Mouse (Mus musculus) spleen, adult 12 weeks (tissue): ENCODE measurements around the gene Reep3.
A peak's percentile ranks its signal among the peaks of the same experiment; 100 is the strongest.

Source experiments
- DNase-seq: peaks from one replicate; pipeline ENCODE4 v3.0.0; 2022; ENCODE audit warnings: low spot score

Gene Reep3

DNA sequence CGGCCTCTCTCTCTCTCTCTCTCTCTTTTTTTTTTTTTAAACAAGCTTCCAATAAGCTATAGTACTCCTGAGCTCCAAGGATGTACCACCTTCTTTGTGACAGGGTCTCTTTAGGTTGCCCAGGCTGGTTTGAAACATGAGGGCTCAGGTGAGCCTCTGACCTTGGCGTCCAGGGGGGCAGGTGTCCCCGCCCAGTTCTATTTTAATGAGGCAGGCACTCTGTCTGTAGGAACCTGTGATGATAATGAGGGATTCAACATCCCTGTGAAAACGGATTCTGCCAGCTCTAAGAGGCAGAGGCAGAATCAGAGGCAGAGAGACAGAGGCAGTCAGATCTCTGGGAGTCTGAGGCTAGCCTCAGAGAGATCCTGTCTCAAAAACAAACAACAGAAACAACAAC lies 14.2 kb downstream of the Reep3 start:
- DNase-seq: no peak

DNA sequence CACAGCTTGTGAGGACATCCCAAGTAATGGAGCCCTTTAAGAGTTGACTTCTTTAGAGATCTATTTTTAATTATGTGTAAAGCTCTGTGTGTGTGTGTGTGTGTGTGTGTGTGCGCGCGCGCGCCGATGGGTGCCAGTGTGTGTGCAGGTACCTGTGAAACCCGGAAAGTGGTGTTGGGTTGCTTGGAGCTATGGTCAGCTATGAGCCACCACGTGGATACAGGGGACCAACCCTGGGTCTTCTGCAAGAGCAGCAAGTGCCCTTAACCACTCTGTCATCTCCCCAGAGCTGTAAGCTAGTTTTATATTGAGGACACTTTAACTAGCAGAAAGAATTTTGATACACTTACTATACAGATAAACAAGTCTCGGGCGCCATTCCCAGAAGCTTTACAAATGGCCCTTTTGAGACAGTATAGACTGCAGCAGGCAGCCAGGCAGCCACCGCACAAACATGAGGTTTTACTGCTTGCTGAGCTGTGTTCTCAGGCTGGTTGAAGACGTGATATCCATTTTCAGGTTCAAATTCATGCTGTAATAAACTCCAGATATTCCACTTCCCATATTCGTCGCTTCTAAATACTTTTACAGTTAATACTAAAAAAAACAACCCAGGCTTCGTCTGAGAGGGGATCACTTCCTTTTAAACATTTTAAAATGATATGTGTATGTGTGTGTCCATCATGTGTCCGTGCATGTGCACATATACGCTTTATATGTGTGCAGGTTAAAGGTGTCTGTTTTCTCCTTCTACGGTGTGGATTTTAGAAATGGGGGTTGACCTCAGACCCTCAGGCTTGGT lies 15.3 kb downstream of the Reep3 start:
- DNase-seq: no peak

DNA sequence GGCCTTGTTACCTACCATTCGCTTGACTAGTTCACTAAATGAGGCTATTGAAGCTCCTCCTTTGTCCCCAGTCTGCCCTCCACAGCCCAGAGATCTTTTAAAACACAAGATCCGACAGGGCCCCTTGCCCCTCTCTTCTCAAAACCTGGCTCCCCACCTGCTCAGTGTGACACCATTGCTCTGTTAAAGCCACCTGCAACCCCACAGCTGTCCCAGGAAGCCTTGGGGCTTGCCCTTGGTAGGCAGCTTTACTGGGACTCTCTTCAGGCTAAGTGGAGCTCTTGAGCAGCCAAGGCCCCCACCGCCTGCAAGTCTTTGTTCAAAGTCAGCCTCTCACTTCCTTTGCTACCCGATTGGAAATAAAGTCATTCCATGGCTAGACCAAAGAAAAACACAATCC lies 17.7 kb downstream of the Reep3 start:
- DNase-seq: no peak

DNA sequence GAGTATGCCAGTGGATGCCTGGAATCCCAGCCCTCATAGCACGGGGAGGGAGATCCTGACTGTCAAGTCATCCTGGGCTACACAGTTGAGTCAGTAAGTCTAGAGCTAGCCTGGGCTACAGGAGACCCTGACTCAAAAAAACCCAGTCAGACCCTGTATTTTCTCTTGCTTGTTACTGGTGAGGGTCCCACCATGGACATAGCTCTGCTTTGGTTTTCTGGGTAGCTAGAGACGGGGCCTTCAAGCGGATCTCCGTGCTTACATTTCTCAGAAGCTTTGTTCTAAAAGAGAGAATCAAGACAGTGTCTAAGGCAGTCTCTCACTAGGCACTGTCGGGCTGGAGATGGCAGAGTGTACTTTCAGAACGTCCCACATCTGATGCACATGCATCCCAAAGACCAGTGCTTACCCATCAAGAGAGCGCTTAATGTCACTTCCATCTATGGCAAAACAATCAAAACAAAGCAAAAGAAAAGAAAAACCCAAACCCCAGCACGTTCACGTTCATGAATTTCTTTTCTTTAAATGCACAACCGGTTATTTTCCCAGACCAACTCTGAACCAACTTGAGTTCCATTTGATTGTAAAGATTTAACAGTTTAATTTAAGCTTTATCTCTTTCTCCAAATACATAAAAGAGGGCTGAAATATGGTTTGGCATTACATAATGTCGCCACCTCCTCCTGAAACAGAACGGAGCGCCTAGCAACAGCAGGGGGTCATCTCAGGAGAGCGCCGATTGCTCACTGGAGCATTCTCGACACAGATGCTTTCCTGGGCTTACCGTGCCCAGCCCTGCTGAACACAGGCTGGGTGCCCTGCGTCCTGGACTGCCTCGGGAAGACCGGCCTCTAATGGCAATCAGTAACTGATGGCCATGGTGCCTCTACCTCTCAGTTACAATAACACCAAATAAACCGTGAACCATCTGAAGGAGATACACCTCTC lies 20.5 kb downstream of the Reep3 start:
- no peak for DNase-seq

DNA sequence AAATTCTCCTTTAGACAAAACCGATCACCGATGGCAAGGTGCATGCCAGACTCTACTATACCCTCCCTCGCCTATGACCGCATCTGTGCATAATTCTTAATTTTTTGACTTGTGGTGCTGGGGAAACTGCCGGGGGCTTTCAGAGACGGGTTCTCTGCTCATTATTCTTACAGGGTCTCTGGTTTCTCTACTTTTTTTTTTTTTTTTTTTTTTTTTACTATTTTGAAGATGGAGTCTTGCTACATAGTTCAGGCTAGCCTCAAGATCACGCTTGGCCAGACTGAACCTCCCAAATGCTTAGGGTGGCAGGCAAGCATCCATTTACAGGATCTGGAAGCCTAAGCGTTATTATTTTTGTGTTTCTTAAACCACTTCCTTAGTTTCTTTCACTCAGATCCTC lies 23.2 kb downstream of the Reep3 start:
- DNase-seq: no peak

DNA sequence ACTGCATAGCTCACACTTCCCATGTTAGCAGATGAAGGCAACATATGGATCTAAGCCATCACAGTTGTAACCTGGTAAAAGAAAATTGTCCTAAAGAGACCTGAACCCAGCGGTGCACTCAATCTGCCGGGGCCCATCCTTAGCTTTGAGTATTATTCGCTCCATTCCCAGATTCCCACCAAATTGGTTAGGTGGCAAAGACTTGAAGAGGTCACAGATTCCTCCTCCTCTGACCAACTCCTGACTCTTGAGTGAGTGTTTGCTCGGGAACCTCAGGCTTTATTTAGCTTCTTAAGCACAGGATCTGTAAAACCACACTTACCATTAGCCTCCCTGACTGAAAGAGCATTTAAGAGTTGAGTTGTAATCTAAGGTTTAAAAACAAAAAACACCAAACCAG lies 24.1 kb downstream of the Reep3 start:
- DNase-seq: no peak

DNA sequence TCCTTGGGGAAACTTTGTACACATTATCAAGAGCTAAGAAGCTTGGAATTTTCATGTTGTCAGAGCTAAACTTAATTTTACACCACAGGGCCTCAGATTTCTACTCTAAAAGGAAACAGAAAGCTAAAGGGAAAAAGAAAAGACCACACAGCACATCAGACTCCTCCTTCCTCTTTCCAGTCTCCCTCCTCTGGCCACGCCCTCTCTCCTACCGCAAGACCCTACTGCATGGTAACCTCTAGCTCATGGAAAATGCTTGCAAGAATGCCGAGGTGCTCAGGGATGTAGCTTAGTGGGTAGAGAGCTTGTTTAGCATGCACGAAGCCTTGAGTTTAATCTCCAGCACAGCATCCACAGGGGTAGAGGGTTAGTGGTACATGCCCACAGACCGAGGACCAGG lies 24.9 kb downstream of the Reep3 start:
- peak; percentile 17 for DNase-seq

DNA sequence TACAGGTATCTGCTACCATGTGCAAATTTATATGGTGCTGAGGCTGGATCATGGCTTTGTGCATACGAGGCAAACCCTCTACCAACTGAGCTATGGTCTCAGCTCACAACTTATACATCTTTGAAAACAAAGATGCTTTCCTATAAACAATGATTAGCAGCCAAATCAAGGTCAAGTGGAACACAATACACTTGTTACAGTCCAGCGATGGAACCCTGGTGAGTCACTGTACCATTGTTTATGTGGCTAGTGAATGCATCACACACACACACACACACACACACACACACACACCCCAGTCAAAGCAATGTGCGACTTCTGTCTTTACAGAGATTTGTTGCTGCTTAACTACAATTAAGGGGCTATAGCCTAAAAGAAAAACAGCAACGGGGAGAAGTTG lies 25.4 kb downstream of the Reep3 start:
- no peak for DNase-seq

DNA sequence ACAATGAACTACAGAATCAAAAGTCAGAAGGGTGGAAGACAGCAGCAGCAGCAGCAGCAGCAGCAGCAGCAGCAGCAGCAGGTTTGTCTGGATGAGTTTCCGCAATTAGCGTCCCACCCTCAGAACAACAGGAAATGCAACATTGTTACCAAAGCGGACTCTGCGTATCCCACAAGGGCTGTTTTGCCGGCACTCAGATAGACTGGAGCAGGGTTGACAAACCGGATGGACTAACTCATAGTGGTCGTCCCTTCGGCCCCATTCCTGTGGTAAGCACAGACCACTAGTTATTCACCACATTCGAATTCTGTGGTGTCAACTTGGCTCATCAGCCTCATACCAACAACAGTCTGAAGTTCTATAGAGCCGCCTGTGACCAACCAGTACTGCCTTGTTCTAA lies 27.7 kb downstream of the Reep3 start:
- DNase-seq: no peak

DNA sequence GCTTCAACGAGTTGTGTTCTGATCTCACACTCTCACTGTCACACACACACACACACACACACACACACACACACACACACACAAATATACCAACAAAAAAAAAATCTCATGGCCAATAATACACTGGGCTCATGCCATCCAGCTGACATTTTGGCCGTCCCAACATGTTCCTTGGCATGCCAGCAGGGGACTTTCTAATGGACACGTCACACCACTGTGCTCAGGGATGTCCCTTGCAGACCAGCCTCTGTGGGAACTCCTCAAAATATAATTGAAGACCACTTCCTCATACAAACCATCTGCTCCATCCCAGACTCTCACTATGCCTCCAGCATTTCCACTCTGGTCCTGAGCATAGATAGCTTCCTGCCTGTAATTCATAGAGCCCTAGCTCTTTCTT lies 30.3 kb downstream of the Reep3 start:
- DNase-seq: no peak

DNA sequence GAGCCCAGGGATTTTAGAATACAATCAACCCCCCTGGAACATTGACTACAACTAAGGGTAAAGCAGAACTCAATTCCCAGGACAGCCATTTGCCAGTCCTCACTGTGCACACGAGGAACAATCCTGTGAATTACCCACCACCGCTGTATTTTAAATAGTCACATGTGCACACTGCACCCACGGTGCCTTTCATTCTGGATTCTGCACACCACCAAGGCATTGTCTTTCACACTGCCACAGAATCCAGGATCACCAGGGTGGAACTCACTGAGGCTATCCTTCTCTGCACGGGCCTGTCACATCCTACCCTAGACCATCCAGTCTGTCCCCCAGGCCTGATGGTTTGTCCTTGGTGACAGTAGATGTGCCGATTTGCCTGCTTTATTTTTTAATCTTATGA lies 30.8 kb downstream of the Reep3 start:
- no peak for DNase-seq

DNA sequence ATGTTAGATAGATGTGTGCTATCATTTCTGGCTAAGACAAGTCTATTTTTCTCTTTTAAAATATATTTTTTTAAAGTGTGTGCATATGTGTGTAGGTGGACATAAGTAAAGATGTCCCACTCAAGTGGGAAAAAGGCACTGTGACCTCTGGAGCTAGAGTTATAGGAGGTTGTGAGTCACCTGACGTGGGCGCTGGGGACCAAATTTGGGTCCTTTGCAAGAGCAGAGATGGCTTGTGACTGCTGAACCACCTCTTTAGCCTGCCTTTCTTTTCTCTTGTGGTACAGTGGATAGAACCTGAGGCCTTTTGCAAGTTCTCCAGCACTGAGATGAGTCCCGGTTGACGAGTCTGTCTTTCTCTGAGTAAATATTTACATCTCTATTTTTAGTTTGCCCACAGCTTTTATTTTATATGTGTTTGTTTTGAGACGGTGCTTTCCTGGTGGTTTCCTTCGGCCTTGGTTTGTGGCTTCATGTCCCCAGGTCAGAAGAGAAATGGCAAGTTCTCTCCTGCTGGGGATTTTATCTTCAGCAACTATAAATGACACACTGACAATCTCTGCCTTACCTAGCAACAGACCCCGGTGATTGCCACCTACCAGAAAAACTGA lies 31.4 kb downstream of the Reep3 start:
- no peak for DNase-seq

DNA sequence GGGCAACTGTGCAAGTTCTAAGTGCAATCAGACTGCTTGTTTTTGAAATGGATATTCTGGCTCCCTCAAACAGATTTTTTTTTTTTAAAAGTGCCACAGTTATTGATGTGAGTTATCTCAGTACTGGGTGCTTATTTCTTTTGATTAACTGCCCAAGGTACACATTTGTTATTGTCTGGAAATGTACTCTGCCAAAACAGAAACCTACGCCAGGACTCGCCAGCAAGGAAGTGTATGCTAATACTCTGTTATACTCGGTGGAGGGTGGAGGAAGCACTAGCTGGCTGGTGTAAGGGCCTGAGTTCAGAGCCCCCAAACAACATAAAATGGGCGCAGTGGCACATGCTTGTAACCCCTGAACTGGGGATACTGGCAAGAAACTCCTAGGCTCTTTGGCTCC lies 34.9 kb downstream of the Reep3 start:
- DNase-seq: no peak

DNA sequence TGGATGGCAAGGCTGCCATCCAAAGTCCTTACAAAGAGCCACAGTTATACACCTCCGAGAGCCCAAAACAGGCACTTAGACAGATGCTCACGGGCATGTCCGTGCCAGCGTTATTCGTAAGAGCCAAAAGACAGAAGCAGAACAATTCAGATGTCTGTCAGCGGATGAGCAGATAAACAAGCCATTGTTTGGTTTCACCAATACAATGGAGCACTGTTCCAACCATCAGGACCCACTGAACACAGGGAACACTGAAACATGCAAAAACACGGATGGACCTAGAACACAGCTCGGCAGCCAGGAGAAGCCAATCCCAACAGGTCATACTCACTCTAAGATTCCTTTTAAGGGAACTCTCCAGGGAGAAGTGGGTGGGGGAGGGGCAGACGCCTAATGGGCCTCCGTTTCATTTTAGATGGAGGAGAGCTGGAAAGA lies 35.4 kb downstream of the Reep3 start:
- no peak for DNase-seq

DNA sequence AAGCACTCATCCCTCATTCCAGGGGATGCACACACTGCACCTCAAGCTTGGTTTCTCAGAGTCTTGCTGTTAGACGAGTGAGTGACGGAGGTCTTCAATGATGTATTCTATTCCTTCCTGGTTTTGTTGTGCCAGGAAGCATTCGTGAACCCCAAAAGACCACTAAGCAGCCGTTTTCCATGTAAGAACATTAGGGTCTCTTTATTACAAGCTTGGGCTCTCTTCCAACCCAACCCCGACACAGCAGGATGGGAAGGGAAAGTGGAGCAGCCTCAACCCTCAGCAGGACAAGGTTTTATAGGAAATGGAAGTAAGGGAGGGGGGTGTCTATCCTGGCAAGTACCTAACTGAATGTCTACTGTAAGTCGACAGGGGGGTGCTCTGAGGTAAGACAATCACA lies 38.0 kb downstream of the Reep3 start:
- DNase-seq: no peak

DNA sequence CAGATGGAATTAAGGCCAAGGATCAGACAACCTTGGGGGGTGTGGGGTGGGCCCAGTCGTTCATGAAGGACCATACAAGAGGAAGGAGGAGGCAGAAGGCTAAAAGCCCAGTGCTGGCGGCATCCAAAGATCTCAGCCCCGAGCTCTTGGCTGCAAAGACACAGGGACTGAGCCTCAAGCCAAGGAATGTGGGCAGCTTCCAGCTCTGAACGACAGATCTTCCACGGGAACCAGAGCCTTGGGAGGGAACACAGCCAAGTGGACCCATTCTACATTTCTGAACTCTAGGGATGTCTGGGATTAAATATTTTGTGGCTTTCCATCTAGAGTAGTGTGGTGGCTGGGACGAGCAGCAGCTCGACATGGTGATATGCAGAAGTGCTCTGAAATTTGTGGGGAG lies 38.4 kb downstream of the Reep3 start:
- DNase-seq: no peak

DNA sequence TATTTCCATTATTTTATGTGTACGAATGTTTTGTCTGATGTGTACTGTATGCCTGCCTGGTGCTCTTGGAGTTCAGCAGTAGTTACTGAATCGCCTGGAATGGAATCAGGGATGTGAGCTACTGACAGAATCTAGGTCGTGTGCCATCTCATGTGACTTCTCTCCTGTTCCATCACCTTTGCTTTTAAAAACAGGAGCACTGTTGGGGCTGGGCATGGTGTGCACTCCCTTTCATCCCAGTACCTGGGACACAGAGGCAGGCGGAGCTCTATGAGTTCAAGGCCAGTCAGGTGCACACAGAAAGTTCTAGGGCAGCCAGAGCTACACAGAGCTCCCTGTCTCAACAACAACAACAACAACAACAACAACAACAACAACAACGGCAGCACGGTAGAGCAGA lies 39.0 kb downstream of the Reep3 start:
- DNase-seq: no peak

DNA sequence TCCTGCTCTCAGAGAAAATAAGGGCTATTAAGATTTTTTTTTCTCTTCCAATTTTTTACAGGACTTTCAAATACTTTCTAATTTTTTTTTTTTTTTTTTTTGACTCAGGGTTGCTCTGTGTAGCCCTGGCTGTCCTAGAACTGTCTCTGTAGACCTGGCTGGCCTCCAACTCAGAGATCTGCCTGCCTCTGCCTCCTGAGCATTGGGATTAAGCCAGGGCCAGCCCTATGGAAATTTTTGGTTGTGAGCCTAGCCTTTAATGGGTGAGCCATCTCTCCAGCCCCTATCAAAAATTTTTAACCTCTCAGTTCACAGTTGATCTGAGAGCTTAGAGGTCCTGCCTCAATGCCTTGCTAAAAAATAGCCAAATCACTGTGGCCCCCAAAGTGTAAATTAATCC lies 39.5 kb downstream of the Reep3 start:
- no peak for DNase-seq

DNA sequence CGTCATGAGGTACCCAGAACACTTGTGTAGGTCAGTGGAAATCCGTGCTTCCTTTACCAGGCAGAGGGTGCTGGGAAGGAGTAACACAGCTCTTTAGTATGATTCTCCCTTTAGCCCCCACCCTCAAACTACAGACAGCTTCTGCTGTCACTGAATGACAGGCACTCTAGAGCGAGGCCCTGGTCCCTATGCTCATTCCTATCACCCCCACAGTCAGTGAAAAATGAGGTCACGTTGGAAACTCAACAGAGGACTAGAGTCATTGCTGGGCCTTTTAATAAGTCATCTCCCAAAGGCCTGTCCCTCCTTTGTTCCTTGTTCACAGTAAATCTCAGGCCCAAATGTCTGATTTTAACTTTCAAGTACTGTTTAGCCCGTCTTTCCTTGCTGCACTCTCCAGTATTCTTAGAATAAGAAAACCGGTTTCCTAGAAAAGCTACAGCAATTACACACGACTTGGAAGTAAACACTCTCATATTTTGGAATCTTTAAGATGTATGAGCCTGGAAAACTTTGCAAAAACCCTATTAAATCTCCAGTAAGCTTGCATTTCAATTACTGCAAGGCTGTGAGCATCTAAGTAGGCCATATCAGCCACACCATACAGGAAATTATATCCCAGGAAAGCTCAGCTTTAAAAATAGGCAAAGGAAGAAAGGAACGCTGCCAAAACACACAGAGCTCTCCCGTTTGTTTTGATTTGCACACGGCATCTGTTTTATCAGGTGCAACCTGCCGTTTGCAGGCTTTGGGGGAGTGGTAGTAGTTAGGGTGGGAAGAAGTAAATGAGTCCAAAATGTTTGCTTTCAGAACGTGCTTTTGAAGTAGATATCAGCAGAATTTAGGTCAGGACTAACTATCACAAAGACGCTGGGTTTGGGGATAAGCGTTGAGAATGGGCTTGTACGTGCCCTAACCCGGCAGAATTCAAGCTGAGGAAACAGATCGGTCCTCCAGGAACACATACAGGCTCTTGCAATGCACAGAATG lies 40.6 kb downstream of the Reep3 start:
- DNase-seq: no peak

DNA sequence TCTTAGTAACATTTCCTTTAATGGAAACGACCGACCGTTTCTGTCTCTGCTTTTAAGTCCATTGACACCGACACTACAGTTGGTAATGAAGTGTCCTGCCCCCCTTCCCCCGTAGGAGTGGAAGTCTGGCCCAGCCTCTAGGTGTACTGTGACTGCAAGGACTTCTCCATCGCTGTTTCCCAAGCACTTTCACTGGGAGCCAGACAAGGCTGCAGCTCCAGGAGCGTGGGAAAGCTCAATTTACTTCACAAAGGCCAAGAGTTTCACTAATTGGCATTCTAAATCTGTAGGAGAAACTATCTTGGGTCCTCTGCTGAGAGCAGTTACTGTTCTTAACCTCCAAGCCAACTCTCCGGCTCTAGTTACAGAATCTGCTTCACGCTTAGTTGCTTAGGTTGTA lies 43.3 kb downstream of the Reep3 start:
- no peak for DNase-seq

DNA sequence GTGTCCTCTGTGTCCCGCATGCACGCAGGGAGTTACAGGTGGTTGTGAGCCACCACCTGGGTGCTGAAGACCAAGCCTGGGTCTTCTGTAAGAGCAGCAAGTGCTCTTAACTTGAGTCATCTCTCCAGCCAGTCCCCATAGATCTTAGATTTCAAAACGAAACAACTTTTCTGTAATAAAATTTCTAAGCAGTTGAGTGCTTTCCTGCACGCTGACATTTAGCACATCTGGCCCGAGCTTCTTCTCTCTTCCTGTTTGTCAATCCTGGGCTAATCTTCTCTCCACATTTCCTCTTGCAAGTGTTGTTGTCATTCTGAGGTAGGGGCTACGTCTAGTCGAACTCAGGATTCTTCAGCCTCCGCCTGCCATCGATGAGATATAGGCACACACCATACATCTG lies 44.3 kb downstream of the Reep3 start:
- DNase-seq: no peak

DNA sequence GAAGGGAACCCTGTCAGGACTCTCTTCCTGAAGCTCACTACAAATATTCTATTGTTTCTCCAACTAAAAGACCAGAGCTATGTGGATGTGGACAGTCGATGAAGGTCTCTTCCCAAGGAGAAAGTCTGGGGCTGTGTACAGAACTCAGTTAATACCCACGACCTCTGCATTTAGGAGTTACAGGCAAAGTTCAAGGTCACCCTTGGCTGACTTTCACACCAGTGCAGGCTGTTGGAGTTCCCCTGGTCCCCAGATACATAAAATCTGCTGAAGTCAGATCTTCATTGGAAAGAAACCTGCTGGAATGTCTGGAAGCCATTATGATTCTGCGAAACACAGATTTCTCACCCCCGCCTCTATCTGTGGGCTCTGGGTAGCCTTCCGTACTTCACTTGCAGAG lies 45.3 kb downstream of the Reep3 start:
- no peak for DNase-seq
